Mouse (Mus musculus) liver, embryonic 14.5 days (tissue): ENCODE data around the gene Hyal1. TPM values are rescaled to one million over a fixed set of nuclear protein-coding genes. Genes with fewer than 3 reads are reported as not detected.

Source experiments
- ATAC-seq: fragments of 200-750 bp; cut with Nextera tagmentation; 2 replicates; pipeline ENCODE4 v1.8.0; 2017; ENCODE audit warnings: moderate number of reproducible peaks, mild to moderate bottlenecking, moderate library complexity; ENCODE audit not compliant: insufficient read depth
- DNase-seq, 3 experiments: peaks; one replicate each; pipeline ENCODE4 v3.0.0-alpha.2; 2012 to 2013; ENCODE audit warnings: low read depth in 3 of 3, low spot score in 3 of 3
- H3K27ac ChIP-seq: fragments of 300-500 bp; sonication (generic); 2 replicates; pipeline ENCODE4 v1.5.1; 2014; ENCODE audit warnings: moderate library complexity, mild to moderate bottlenecking, control low read depth, inconsistent platforms
- H3K27me3 ChIP-seq: fragments of 300-500 bp; sonication (generic); 2 replicates; pipeline ENCODE4 v1.6.1; 2014; ENCODE audit warnings: mild to moderate bottlenecking, low read length, moderate library complexity; ENCODE audit not compliant: control insufficient read depth, insufficient read depth
- H3K36me3 ChIP-seq: fragments of 300-500 bp; sonication (generic); replicated peaks from 2 replicates; pipeline ENCODE4 v1.6.1; 2014; ENCODE audit warnings: low read depth; ENCODE audit not compliant: control insufficient read depth, insufficient read depth
- H3K4me1 ChIP-seq, 2 experiments: fragments of 200-500 bp in 1 of 2; fragments of 300-500 bp in 1 of 2; sonication (generic) in 1 of 2; replicated peaks; 2 replicates each; pipeline ENCODE4 v1.6.1; 2012 to 2014; ENCODE audit warnings: antibody characterized with exemption in 1 of 2, inconsistent platforms in 1 of 2, low read length in 1 of 2; ENCODE audit not compliant: control insufficient read depth in 2 of 2, insufficient read depth in 2 of 2
- H3K4me2 ChIP-seq: fragments of 300-500 bp; sonication (generic); 2 replicates; pipeline ENCODE4 v1.6.1; 2014; ENCODE audit warnings: low read depth, mild to moderate bottlenecking, control low read depth, moderate library complexity
- H3K4me3 ChIP-seq, 2 experiments: fragments of 200-500 bp in 1 of 2; fragments of 300-500 bp in 1 of 2; sonication (generic) in 1 of 2; 2 replicates each; pipeline ENCODE4 v1.5.1; 2012 to 2014; ENCODE audit warnings: low read depth in 2 of 2, low read length in 2 of 2, mild to moderate bottlenecking in 2 of 2, control low read depth in 1 of 2, inconsistent platforms in 1 of 2, moderate library complexity in 1 of 2; ENCODE audit not compliant: insufficient read depth in 1 of 2
- H3K9ac ChIP-seq: fragments of 300-500 bp; sonication (generic); replicated peaks from 2 replicates; pipeline ENCODE4 v1.6.1; 2014; ENCODE audit warnings: mild to moderate bottlenecking, control low read depth, moderate library complexity
- H3K9me3 ChIP-seq: fragments of 300-500 bp; sonication (generic); 2 replicates; pipeline ENCODE4 v1.6.1; 2016; ENCODE audit warnings: low read length, mixed read lengths; ENCODE audit not compliant: control insufficient read depth
- CTCF ChIP-seq: IDR thresholded peaks from 2 replicates; pipeline ENCODE4 v1.5.1; 2016; ENCODE audit warnings: antibody characterized with exemption, low read depth, control low read depth
- EP300 ChIP-seq: IDR thresholded peaks from 2 replicates; pipeline ENCODE4 v1.6.1; 2016; ENCODE audit warnings: antibody characterized with exemption, low read depth
- WGBS: fragments of 180-500 bp; shearing (Covaris S2); extraction: QIAGEN DNeasy Blood & Tissue Kit; methylation state at CpG from one replicate; pipeline ENCODE4 v1.1.7; 2014; ENCODE audit not compliant: insufficient replicate concordance; 5-methylcytosine and 5-hydroxymethylcytosine counted together
- polyA plus RNA-seq, 2 experiments: library from polyadenylated mRNA; depleted of rRNA in 1 of 2; stranded (reverse) in 1 of 2; unstranded in 1 of 2; fragments of >200 nt; fragmentation: Nextera tagmentation in 1 of 2; extraction: Ambion mirVana in 1 of 2; gene quantifications; 2 replicates each; pipeline versions ENCODE4 v1.2.1 to v1.2.3; 2012 to 2014

Hyal1 gene
- polyA plus RNA-seq, 2 experiments = 1.2 to 1.3 TPM

DNA sequence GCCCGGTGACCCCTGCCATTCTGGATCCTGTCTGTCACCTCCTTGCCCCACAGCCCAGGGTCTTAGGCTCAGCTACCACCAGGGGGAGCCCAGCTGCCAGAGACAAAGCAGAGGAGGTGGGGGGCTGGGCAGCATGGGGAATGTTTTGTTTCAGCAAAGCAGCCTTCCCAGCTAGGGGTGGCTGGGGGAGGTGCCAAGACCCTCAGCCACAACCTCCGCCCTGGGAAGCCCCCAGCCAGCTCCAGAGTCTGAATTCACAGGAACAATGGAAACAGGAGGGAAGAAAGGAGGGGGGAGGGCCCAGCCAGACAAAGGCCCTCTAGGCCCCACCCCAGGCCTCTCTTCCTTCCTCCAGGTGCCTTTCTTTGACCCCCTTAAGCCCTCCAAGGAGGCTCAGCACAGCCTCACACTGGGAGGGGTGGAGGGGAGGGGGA lies 50.1 kb downstream of the Hyal1 start:
- no peak overlapping the region for H3K4me3 ChIP-seq
- peak; percentile 97 for TF ChIP-seq CTCF
- no peak for TF ChIP-seq EP300
- no peaks in the 10 kb centered on the region for H3K27me3 ChIP-seq
- H3K36me3 ChIP-seq = peaks cover 6% of the 10 kb centered on the region; the same call in 1 of the 2 replicates
- H3K4me2 ChIP-seq = peak overlapping the region; percentile 0; the same call in 1 of the 2 replicates
- 0% methylated on average over 2 of the region's 2 CpGs for WGBS
- DNase-seq (no peak), ATAC-seq (peak; percentile 41; the same call in 1 of the 2 replicates)
- H3K9ac ChIP-seq = no peak overlapping the region
- H3K4me1 ChIP-seq = peaks cover 25 to 33% of the 10 kb centered on the region in 2 experiments
- H3K9me3 ChIP-seq = no peaks in the 10 kb centered on the region
- no peak overlapping the region for H3K27ac ChIP-seq

DNA sequence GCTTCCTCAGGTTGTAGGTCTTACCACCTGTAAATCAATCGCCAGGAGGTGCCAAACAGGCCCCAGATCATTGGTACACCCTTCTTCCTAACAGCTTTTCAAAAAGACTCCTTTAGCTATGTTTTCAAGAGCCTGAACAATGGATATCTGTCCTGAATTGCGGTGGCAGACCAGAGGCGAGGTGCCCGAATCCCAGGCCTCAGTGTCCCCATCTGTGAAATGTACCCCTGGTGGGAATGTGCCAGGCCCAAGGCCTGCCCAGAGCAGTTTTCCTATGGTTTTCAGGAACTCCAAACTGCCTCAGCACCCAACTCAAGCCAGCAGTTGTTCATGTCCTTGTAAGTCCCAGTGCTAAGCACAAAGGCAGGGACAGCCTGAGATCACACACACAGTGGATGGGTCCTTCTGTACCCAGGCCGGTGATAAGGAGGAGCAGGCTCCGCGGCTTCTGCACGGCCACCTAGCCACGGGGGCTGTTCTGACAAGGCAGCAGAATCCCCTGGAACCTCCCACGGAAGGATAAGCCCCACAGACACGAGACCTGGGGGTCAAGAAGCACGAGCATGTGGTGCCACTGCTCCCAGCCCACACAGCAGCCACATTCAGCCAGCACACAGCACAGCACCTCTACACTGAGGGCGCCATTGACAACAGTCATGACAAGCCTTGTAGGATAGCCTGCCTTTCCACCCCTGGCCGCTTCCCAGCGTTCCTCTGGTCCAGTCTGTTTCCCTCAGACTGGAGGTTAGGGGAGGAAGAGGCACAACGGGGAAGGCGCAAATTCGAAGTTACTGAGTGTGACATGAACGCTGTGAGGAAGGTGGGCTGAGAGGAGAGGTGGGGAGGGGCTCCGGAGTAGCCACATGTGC lies 50.9 kb downstream of the Hyal1 start:
- Histone ChIP-seq H3K27ac (no peak overlapping the region; the same call in 1 of the 2 replicates), H3K36me3 (peaks cover 6% of the 10 kb centered on the region; the same call in 1 of the 2 replicates), H3K4me3 (no peak overlapping the region), H3K9ac (no peak overlapping the region; the same call in 1 of the 2 replicates), H3K4me2 (no peak overlapping the region), H3K4me1 (peaks cover 32 to 40% of the 10 kb centered on the region in 2 experiments), H3K27me3 (no peaks in the 10 kb centered on the region), H3K9me3 (no peaks in the 10 kb centered on the region)
- no peak for TF ChIP-seq CTCF
- no peak for TF ChIP-seq EP300
- DNase-seq (no peak), ATAC-seq (no peak)
- 46% methylated on average over 20 of the region's 20 CpGs for WGBS

GRCm38 (mm10) chr9:107628721-107629410 lies 52.1 kb downstream of the Hyal1 start:
- WGBS = 52% methylated on average over 14 of the region's 15 CpGs
- H3K4me2 ChIP-seq = peak overlapping the region; percentile 13; the same call in 1 of the 2 replicates
- ATAC-seq = no peak
- H3K9ac ChIP-seq = no peak overlapping the region
- no peak overlapping the region for H3K27ac ChIP-seq
- no peak for TF ChIP-seq EP300
- no peak for TF ChIP-seq CTCF
- H3K27me3 ChIP-seq = no peaks in the 10 kb centered on the region
- DNase-seq = no peak
- no peaks in the 10 kb centered on the region for H3K9me3 ChIP-seq
- peaks cover 37 to 45% of the 10 kb centered on the region in 2 experiments for H3K4me1 ChIP-seq
- no peak overlapping the region for H3K4me3 ChIP-seq
- 0 out of 2 replicates have a peak, but pooled peaks cover 6% of the 10 kb centered on the region for H3K36me3 ChIP-seq

- peaks cover 41 to 44% of the 10 kb centered on the region in 2 experiments for H3K4me1 ChIP-seq
- DNase-seq (no peak), ATAC-seq (no peak)
- no peak for TF ChIP-seq EP300
- no peak for TF ChIP-seq CTCF
- H3K4me3 ChIP-seq = no peak overlapping the region; a peak in 1 of 4 replicates
- no peak overlapping the region for H3K9ac ChIP-seq
- H3K27me3 ChIP-seq = no peaks in the 10 kb centered on the region
- 0 out of 2 replicates have a peak, but pooled peaks cover 6% of the 10 kb centered on the region for H3K36me3 ChIP-seq
- peak overlapping the region; percentile 13; the same call in 1 of the 2 replicates for H3K4me2 ChIP-seq
- WGBS = 11% methylated on average over 4 of the region's 4 CpGs
- H3K9me3 ChIP-seq = no peaks in the 10 kb centered on the region
- no peak overlapping the region for H3K27ac ChIP-seq
These were observed 52.6 kb downstream of the Hyal1 start for GRCm38 (mm10) chr9:107629411-107629730.
